11 mouse cellular contexts compared by ENCODE assay signal in genomic region chr10:96048550-96048949, GRCm38 (mm10).
DNase-seq lines count a peak whose midpoint lies in the region; ATAC-seq lines count a peak whose summit lies in the region.
"Had no signal": no experiment of that assay in that cellular context is flagged by ENCODE, and none has a peak within 500 bp of the region (broad histone marks: within the 10 kb centered on the region; RNA-seq: fewer than 3 reads in every experiment).

No protein-coding gene starts in this region.

- no peaks in the 10 kb centered on the region for H3K36me3 ChIP-seq in liver, embryonic 11.5 days (ENCODE audit: control insufficient read depth, insufficient read depth, low read length)

- intact Hi-C loops in heart, postnatal 36 days (cut with DNase I): no loop called here

- H3K9me3 ChIP-seq in liver, embryonic 11.5 days (ENCODE audit: control insufficient read depth, low read length): no peaks in the 10 kb centered on the region
- H3K9me3 ChIP-seq: limb, embryonic 15.5 days had no signal

- ATAC-seq in liver, embryonic 11.5 days (replicated peaks; ENCODE audit: low FRiP score): peak; percentile 86
- ATAC-seq: CD4-positive, CD25-positive, alpha-beta regulatory T cell, adult 4 months had no signal

- WGBS in liver, embryonic 11.5 days: 44% methylated on average over 3 of the region's 3 CpGs

- DNase-seq in heart, adult 18-20 months: peak; percentile 12 to 32
- DNase-seq in heart, postnatal 36 days: no peak
- peak; percentile 31 for DNase-seq in 416B (ENCODE audit: low read depth)
- DNase-seq in adrenal gland, postnatal 36 days: peak; percentile 5 to 8
- peak; percentile 38 for DNase-seq in liver, embryonic 11.5 days (ENCODE audit: low spot score)
- DNase-seq in thymus, postnatal 4 days: no peak
- DNase-seq in thymus, postnatal 36 days: no peak
- DNase-seq: kidney, adult 18-20 months had no signal

- H3K4me2 ChIP-seq in liver, embryonic 11.5 days: peak overlapping the region; percentile 57
- H3K4me2 ChIP-seq: limb, embryonic 15.5 days had no signal

- H3K27me3 ChIP-seq in liver, embryonic 11.5 days (replicated peaks; ENCODE audit: control insufficient read depth, insufficient read depth, low read length): no peaks in the 10 kb centered on the region
- H3K27me3 ChIP-seq: limb, embryonic 15.5 days had no signal

- no peak overlapping the region for H3K9ac ChIP-seq in liver, embryonic 11.5 days (ENCODE audit: low read depth, low read length)
- H3K9ac ChIP-seq: limb, embryonic 15.5 days had no signal

- H3K4me3 ChIP-seq in liver, embryonic 11.5 days (ENCODE audit: low read depth, low read length): no peak overlapping the region
- H3K4me3 ChIP-seq: limb, embryonic 15.5 days had no signal

- peaks cover 18% of the 10 kb centered on the region for H3K4me1 ChIP-seq in liver, embryonic 11.5 days (replicated peaks; ENCODE audit: control insufficient read depth, insufficient read depth, low read length)
- H3K4me1 ChIP-seq: limb, embryonic 15.5 days had no signal

- H3K27ac ChIP-seq in liver, embryonic 11.5 days (ENCODE audit: low read depth, low read length): no peak overlapping the region
- H3K27ac ChIP-seq: limb, embryonic 15.5 days; macrophage had no signal

Comparison
In these comparisons a context has a peak if more than half of its experiments do, and no peak if none do; other contexts are left out.
1. DNase-seq: peak in heart, adult 18-20 months (2 of 2), 416B (single experiment), adrenal gland, postnatal 36 days (2 of 2) and liver, embryonic 11.5 days (single experiment); none in heart, postnatal 36 days (0 of 2), thymus, postnatal 4 days (single experiment) and thymus, postnatal 36 days (0 of 2).